Mouse (Mus musculus) cerebellum, postnatal 10 days (tissue): ENCODE measurements around the gene Ccna1.

Experiments used
- DNase-seq, 2 experiments: peaks; one replicate each; pipeline ENCODE4 v3.0.0; 2021; ENCODE audit warnings: mixed read lengths in 2 of 2

Ccna1 gene

GRCm38 (mm10) chr3:55055038-55055746, at the start of gene Ccna1:
Gene Ccna1, minus strand, starts transcription at chr3:55055501.
- peak; percentile 82 to 86 for DNase-seq

- no peak for DNase-seq
These were observed 45.8 kb upstream of the Ccna1 start for GRCm38 (mm10) chr3:55101092-55101491.

- peak in 1 of 2 experiments; percentile 17 for DNase-seq
These were observed 43.7 kb upstream of the Ccna1 start for GRCm38 (mm10) chr3:55098990-55099389.

DNA sequence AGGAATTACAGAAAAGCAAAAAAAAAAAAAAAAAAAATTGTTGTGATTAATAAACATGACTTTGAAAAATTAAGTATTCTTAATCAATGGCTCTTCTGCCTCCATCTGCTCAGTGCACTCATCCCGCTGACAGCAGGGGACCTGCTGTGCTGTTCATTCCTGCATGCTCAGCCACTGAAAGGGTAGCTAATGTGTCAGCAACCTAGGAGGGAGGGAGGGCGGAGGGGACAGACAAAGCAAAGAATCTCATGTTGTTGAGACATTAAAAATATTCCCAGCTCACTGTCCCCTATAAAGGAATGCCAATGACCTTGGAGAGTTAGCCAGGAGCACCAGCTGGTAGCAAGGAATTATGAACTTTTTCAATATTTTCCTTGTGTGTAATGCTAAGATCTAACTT, 42.7 kb upstream of the Ccna1 start:
- peak; percentile 70 to 79 for DNase-seq

DNA sequence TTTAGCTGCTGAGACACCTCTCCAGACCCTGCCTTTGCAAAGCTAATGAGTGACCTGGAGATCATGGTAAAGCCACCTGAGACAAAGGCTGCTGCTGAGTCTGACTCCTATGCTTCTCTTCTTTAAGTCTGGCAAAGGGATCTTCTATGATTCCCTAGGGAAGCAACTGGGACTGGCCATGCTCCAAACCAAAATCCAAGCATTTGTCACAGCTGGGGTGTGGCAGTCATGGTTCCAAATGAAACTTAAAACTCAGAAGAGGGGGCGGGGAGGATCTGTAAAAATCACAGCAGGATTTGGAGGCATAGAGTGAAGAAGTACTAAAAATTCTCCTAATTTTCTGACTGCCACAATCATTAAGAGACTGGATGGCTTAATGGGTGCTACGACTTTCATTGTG, 41.9 kb upstream of the Ccna1 start:
- DNase-seq = peak in 1 of 2 experiments; percentile 44

DNA sequence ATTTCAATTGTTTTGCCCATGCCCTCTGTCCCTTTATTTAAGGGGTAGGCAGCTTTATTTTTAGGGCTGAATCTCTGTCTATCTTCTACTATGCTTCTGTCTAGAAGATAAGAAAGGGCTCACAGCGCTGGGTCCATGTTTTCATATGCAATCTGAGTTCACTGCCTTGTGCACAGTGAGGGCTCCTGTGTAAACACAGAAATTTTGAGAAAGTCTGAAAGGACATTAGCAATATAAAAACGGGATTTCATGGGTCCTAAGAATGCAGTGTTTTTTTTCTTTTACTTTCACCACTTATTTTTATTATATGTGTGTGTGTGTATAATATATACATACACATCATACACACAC, 41.3 kb upstream of the Ccna1 start:
- no peak for DNase-seq

DNA sequence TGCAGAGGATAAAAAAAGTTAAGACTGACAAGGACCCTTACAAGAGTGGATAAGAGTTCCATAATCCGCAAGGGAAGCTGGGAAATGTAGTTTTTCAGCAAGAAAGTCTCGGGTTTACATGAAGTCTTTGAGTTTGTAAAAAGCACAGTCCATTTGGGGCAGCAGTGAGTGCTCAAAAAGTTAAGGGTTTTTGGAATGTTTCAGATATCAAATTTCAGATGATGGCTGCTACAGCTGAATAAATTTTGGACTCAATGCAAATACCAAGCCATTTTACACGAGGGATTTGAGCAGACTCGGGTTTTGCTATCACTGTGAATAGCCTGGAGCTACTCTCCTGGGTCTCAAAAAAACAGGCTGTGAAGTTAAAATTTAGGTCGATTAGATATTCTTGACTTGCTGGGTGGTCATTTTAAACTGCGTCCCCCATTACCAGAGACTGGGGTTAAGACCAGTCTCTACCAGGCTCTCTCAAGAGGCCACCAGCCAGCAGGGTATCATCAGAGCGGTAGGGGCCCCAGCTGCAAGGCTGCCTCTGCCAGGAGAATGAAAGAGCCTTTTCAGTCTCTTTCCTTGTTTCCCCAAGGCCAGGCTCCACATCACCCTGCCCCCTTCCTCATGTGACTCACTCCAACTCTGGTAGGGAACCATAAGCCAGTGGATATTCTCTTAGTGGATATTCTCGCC, 40.8 kb upstream of the Ccna1 start:
- peak; percentile 46 to 63 for DNase-seq

GRCm38 (mm10) chr3:55093161-55093560, 37.9 kb upstream of the Ccna1 start:
- DNase-seq = no peak

DNA sequence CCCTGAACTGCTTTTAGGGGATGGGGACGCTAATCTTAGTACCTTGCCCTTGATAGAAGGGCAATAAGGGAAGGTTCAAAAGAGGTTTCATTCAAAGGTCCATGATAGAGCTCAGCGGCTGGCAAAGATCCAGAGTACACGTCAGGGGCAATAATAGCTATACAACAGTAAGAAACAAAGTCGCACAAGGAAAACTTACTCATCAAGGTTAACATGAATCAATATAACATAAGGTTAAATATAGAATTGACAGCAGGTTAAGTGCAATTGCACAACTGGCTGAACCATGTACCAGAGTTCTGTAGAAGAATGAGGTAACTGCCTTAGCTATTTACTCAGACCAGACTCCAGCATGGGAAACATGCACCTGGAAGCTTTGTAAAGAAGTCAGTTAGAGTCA, 34.0 kb upstream of the Ccna1 start:
- DNase-seq = peak in 1 of 2 experiments; percentile 38

DNA sequence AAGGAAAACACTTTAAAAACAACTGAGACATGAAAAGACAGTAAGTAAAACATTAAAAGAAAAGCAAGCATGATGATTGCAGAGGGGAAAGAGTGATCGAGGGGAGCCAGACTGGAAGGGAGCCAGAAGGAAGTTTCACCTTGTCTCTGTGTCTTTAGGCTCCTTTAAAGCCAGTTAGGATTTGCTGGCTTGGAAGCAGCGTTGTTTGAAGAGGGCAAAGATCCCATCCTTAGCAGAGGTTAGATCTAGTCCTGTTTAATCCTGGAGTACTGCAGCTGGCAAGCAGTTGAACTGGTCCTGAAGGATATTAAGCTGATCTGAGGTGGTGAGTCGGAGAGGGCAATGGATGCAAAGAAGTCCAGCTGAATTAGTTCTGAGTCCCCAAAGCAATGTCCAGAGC, 33.5 kb upstream of the Ccna1 start:
- no peak for DNase-seq

DNA sequence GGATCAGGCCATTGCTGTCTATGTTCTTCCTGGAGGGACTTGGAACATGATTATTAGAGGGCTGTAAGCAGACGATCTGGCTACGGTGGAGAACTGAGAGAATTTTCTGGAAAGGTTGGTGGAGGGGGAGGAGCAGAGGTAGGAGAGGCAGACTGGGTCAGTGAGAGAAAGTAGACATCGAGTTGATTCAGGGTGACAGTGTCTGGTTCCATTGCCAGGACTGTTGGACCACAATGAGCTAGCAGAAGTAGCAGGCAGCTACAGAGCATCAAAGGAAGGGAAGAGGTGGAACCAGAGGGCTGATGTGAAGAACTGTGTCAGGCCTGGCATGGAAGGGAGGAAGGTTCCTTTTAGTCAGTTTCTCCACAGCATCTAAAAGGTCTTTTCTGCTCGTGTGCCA, 33.1 kb upstream of the Ccna1 start:
- DNase-seq = peak; percentile 79 to 80

GRCm38 (mm10) chr3:55087360-55087759, 32.1 kb upstream of the Ccna1 start:
- DNase-seq = peak; percentile 54 to 67

- DNase-seq = peak in 1 of 2 experiments; percentile 40
These were observed 31.6 kb upstream of the Ccna1 start for GRCm38 (mm10) chr3:55086948-55087347.

DNA sequence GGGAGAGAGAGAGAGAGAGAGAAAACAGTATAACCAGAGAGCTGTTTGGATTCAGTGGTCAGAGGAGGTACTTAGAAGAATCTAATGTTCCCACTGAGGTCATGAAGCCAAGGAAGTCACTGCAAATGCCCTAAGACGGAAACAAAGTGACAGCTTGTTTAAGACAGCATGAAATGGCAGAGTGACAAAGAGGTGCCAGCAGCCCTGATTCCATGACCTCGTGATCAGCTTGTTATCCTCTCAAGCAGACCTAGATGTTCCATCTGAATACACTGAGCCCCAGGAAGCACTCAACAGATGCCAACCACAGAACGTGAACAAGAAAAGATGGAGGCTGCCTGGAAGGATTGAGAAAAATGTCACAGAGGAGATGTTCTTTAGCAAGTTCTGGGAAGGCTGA, 30.4 kb upstream of the Ccna1 start:
- peak; percentile 86 to 89 for DNase-seq

DNA sequence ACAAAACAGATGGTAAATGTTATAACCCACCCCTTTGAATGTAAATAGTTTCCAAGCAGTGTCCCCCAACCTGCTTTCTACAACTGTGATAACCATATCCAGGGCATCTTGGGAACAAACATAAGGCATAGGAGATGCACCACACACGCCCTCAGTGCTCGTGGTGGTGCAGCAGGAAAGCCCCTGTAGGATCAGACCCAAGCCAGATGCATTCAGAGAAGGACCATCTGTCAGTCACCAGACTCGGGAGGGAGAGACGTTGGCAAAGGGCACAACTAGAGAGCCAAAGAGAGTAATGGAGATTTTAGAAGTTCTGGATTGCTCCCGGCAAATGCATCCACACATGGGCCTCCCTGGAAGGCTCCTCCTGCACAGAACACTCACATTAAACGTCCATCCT, 29.5 kb upstream of the Ccna1 start:
- DNase-seq = peak; percentile 68 to 77

DNA sequence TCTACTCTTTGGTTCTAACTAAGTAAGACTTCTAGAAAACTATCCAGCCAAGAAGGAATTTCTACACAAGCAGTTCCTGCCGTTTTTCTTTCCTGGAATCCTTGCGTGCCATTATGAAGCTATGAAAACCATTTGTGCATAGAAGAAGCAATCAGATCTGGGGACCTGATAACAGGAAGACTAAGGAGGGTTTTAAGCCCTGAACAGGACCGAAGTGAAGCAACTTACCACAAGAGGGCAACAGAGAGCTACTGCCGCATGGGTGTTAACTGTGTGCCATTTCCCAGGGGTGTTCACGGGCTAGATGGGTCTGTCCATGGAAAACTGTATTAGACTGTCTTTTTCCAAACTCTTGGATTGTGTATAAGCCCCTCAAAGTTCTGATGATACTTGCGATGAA, 24.8 kb upstream of the Ccna1 start:
- peak; percentile 90 to 95 for DNase-seq

DNA sequence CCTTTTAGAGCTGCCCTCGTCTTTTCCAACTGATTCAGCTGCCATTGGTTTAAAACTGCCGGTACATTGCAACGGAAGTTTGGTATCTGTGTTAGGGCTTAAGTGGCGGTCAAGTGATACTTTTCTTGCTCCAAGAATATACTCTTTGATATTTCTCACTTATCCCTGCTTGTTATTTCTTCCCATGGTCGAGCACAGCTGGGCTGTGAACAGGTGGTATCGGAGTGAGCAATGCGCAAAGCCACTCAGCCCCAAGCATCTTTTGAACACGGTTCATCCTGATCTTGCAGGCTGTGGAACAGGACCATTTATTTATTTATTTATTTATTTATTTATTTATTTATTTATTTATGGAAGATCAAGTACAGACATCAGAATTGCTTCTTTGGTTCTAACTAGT, 24.3 kb upstream of the Ccna1 start:
- DNase-seq = no peak

DNA sequence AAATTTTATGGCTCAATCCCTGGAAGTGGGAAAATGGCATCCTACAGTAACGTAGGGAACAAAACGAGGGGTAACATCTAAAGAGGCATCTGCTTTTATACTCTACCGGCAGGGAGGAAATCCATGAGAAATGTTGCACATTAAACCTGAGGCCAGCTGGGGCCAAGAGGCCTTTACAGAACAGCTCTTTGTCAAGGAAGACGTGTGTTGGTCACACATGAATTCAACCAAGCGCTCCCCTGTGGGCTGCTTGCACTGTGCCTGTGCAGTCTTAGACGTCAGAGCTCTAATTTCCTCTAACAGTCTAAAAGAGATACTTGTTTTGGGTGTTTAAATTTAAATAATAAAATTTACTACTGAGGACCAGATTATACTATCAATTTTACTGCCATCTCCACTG, 22.9 kb upstream of the Ccna1 start:
- no peak for DNase-seq

GRCm38 (mm10) chr3:55075294-55075648, 20.0 kb upstream of the Ccna1 start:
- DNase-seq = peak; percentile 45 to 70

GRCm38 (mm10) chr3:55074576-55075293, 19.4 kb upstream of the Ccna1 start:
- DNase-seq = no peak

DNA sequence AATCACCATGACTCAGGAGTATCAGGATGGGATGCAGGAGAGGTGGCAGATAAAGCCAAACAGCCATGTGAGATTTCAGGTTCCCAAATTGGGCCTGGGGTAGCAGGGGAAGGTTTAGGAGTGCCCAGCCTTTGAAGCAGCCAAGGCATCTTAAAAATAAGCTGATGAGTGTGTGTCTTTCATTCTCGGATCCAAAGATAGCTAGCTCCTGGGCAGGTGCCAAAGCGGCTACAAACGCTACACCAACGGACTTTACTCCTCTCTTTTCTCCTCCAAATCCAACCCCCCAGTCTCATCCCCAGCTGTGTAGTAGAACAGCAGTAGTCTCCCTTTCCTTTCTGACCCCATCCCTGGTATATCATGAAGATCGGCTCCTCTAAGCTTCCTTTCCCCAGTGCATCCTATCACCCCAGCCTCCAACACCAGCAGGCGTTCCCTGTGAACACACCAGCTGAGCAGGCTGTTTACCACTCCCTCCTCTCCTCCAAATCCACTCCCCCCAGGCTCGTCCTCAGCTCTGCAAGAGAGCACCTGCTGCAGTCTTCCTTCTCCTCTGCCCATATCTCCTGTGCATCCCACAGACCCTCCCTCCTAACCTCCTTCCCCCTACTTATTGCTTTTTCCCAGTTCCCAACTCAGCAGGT, 12.6 kb upstream of the Ccna1 start:
- DNase-seq = peak; percentile 46 to 50

- DNase-seq = no peak
These were observed 11.3 kb upstream of the Ccna1 start for GRCm38 (mm10) chr3:55066666-55067023.
